Mouse (Mus musculus) heart, postnatal 25 days (tissue): ENCODE measurements at regions not wholly inside any gene's neighbourhood (a gene's known extent, or its start where the extent isn't known, plus 50 kb on each side); places are given as distances from the start of the nearest gene placed in this dataset.

Experiments
- DNase-seq: peaks from one replicate; pipeline ENCODE4 v3.0.0; 2022; ENCODE audit warnings: low spot score
- intact Hi-C: fragments of 180-260 bp; cut with DNase I; formaldehyde crosslinking; loops from one replicate; pipeline ENCODE4 v1.15.1; 2025

- intact Hi-C loops: no loop called here
These were observed 142.7 kb downstream of the 1190002N15Rik start for GRCm38 (mm10) chr9:94395215-94395614.

DNA sequence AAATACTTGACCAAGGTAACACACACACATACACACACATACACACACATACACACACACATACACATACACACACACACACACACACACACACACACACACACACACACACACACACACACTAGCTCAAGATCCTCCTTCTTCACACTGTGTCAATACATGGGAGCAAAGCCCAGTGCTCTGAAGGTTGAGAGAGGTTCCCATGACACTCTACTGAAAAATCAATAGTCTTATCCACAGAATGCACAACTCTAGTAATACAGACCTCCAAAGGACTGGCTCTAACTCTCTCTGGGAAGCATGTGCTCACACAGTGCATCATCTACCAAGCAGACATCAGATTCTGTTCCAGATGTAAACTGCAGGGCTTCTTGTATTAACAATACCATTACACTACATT is 151.7 kb downstream of the 1190002N15Rik start:
- intact Hi-C loops: no loop called here
- DNase-seq: no peak

More at GRCm38 (mm10) chr9:94395215-94395614, 142.7 kb downstream of the 1190002N15Rik start:
- no peak for DNase-seq

DNA sequence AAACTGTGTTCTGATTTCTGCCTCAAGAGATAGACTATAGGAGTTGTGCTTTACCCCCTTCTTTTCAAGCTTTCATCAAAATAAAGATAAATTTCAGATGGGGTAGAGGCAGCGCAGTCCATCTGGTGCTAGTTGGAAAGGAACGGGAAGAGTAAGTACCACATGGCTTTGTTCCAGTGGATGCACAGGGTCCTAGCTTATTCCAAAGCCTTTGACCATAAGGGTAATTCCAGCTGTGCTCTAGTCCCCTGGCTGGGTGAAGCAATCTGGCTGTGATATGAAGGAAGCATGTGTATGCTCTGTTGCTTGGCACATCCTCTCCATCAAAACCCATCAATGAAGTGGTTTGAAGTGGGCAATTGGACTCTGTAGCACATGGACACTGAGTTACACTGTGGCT is 155.6 kb downstream of the 1190002N15Rik start:
- intact Hi-C loops: no loop called here
- DNase-seq: no peak

GRCm38 (mm10) chr9:94378835-94379234 is 159.0 kb downstream of the 1190002N15Rik start:
- DNase-seq: peak; percentile 1
- intact Hi-C loops: no loop called here

- intact Hi-C loops: no loop called here
- DNase-seq: no peak
These were observed 159.6 kb downstream of the 1190002N15Rik start for GRCm38 (mm10) chr9:94378291-94378690.

- no peak for DNase-seq
- intact Hi-C loops: no loop called here
These were observed 160.4 kb downstream of the 1190002N15Rik start for GRCm38 (mm10) chr9:94377346-94378039.

DNA sequence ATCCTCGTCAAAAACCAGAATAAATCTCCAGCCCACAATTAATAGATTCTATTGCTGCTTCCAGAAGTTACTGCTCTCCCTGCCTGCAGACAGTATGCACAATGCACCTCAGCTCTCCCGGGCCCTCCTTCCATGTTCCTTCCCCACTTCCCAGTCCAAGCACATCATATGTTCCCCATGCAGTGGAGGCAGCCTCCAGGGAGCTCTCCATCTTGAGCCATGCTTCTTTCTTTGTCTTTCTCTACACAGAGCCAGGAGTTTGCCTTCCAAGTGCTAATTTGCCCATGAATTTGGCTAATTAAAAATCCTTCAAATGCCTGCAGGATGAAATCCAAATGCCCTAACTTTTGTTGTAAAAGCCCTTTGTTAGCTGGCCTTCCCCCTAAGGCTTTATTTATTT is 166.9 kb downstream of the 1190002N15Rik start:
- no peak for DNase-seq
- intact Hi-C loops: no loop called here

DNA sequence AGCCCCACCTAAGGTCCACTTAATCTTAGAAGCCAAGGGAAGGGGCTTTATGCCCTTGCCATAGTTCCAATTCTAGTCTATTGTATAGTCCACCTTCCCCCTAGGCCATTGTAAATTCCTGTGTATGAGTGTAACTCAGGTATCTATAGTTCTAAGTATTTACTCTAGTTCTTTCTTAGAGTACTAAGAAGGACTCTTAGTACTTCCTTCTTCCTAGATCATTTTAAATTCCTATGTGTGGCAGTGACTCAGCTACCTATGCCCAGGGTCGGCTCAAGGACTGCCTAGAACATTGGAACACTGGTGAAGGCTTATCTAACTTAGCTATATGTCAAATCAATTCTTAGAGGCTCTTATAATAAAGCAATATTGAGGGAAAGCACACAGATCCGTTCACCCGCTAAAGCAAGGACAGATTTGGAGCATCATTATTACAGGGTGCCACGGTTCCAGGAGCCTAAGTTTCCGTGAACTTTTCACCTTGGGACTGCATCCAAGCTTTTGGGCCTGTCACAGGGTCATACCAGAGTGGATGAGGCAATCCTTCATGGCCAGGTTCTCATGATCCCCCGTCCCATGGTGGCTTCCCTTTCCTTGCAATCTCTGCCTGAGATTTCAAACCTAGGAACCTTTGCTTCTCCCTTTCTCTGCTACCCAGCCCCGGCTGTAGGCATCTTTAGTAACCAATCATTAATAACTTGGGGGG is 169.5 kb downstream of the 1190002N15Rik start:
- DNase-seq: no peak
- intact Hi-C loops: no loop called here

- no peak for DNase-seq
- intact Hi-C loops: no loop called here
These were observed 175.8 kb downstream of the 1190002N15Rik start for GRCm38 (mm10) chr9:94361877-94362697.

- no peak for DNase-seq
- intact Hi-C loops: no loop called here
These were observed 176.9 kb downstream of the 1190002N15Rik start for GRCm38 (mm10) chr9:94361011-94361410.

DNA sequence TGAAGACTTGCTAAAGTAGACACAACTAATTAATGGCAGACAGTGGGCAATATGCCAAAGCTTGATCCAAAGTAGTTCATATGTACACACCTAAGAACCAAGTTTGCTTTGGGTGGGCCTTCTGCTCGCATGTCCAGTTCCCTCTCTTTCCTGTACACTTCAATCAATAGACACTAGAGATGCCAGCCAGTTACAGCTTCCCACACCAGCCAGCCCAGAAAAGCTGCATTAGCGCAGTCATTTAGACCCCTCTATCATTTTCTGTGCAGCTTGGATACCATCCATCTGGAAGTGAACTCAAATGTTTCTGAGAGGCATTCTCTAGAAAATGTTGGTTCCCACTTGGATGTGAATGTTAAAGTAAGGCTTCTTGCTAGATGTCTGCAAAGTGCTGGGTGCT is 179.7 kb downstream of the 1190002N15Rik start:
- no peak for DNase-seq
- intact Hi-C loops: no loop called here

DNA sequence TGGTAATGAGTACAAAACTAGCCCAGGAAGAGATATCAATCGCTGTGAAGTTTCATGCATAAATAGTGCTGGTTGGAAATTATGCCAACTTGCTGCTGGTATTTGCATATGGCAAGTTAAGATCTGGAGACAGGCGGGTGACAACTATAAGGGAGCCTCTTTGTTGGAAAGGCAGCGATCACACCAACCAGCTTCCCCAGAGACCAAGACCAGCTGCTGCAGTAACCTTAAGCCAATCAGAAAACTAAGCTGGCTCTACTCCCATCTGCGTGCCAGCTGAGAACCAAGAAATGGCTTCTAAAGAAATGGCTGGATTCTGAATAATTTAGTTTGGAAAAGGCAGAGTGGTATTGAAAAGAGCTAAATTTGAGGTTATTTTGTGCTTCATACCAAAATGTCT is 195.9 kb downstream of the 1190002N15Rik start:
- intact Hi-C loops: no loop called here
- no peak for DNase-seq

- no peak for DNase-seq
- intact Hi-C loops: no loop called here
These were observed 196.3 kb downstream of the 1190002N15Rik start for GRCm38 (mm10) chr9:94341531-94341930.

DNA sequence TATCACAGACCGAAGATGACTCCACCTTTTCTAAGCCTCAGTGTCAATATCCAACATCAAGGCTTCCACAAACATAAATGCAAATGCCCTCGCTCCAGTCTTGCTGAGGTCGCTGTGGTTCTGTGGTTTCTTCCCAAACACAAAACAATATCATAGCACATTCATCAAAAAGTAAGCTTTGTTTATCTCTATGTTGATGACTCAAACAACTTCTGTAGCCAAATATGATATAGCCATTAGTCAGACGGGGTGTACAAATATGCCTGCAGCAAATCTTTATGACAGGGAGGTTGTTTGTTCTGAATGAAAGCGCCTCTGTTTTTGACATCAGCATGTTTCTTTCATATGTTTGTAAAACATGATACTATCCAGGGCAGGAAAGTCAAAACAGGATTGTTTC is 204.4 kb downstream of the 1190002N15Rik start:
- intact Hi-C loops: no loop called here
- no peak for DNase-seq

DNA sequence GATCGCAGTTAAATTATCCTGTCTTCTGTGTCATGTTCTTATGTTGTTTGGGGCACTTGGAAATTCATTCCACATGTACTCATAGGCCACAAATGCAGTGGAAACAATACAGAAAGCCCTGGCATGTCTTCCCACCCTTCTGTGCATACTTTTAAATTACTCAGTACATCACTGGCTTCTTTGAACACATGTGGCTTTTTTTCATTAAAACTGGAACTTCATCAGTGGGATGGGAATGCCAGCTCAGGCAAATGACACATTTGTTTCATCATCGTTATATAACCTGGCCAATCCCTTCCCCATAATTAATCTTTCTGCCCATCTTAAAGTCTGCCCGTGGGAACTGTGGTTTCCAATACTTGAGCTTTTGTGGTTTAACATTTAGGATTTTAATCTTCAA is 214.9 kb downstream of the 1190002N15Rik start:
- intact Hi-C loops: no loop called here
- no peak for DNase-seq

DNA sequence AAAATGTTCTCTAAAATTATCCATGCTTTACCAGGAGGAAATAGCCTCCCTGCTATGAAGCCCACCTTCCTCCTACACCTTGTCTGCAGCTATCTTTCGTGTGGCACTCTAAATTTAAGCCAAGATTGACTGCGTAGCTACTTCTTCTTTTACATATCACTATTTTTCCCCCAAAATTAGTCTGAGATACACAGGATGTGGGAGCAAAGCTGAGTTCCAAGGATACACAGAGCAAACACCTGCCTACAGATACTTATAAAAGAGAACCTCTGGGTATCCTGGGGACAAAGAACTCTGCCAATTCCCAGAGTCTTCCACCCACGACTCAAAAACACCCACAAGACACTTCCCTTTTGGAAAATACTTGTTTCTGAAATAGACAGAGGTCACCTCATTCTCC is 235.3 kb downstream of the 1190002N15Rik start:
- no peak for DNase-seq
- intact Hi-C loops: no loop called here

GRCm38 (mm10) chr9:94301896-94302295 is 236.0 kb downstream of the 1190002N15Rik start:
- intact Hi-C loops: no loop called here
- no peak for DNase-seq

GRCm38 (mm10) chr9:94295431-94295830 is 242.4 kb downstream of the 1190002N15Rik start:
- DNase-seq: no peak
- intact Hi-C loops: no loop called here

DNA sequence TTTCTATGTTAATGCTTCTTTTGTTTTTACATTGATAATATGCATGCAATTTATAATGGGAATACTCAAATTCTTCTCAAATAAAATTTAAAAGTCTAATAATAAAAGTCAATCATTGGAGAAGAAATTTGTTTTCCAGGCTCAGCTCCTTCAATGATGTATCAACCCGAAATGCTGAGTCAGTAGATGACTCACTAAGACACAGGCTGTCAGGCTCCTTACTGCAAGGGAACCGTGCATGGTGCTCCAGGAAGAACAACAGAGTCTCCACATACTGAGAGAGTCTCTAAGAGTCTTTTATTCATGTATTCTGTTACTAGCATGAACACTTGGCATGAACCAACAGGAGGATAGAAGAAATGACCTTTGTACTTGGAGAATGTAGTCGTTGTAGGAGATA is 245.7 kb downstream of the 1190002N15Rik start:
- DNase-seq: no peak
- intact Hi-C loops: no loop called here

GRCm38 (mm10) chr9:94289546-94289945 is 248.3 kb downstream of the 1190002N15Rik start:
- intact Hi-C loops: no loop called here
- DNase-seq: no peak

DNA sequence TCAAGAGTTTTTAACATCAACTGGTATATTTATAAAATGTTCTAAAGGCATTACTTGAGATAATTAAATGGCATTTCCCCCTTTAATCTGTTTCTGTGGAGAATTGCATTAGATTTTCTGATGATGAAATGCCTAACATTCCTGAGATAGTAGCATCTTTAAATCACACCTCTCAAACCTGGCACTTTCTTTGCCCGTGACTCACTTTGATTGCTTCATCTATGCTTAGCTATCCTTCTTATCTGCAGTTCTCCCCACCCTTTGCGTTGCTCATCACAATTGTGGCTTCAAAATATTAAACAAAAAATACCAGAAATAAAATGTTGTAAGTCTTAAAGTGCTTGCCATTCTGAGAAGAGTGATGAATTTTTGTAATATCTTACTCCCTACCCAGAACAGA is 250.3 kb downstream of the 1190002N15Rik start:
- no peak for DNase-seq
- intact Hi-C loops: no loop called here
